Mouse (Mus musculus) MEL (cell line): ENCODE data around the gene Tpx2. TPM values are rescaled to one million over a fixed set of nuclear protein-coding genes. Genes with fewer than 3 reads are reported as not detected.

Experiments used
- DNase-seq: peaks from one replicate; pipeline ENCODE4 v3.0.0; 2011; ENCODE audit warnings: low read depth, low spot score
- H3K27ac ChIP-seq: 2 replicates; pipeline ENCODE4 v1.5.1; 2012; ENCODE audit warnings: low read depth, mild to moderate bottlenecking, control low read depth, low read length, moderate library complexity; ENCODE audit not compliant: control insufficient read depth
- H3K27me3 ChIP-seq, 2 experiments: fragments of 150-350 bp in 1 of 2; sonication (generic) in 1 of 2; 2 replicates each; pipeline ENCODE4 v1.6.1; 2012; ENCODE audit warnings: low read length in 2 of 2, mild to moderate bottlenecking in 2 of 2, improper control_type of control experiment in 1 of 2, moderate library complexity in 1 of 2; ENCODE audit not compliant: insufficient read depth in 2 of 2, control insufficient read depth in 1 of 2
- H3K36me3 ChIP-seq, 2 experiments: 2 replicates each; pipeline ENCODE4 v1.6.1; 2012 to 2014; ENCODE audit warnings: low read length in 2 of 2, improper control_type of control experiment in 1 of 2, inconsistent platforms in 1 of 2, mild to moderate bottlenecking in 1 of 2; ENCODE audit not compliant: insufficient read depth in 2 of 2, control insufficient read depth in 1 of 2
- H3K4me1 ChIP-seq, 2 experiments: fragments of 150-350 bp in 1 of 2; sonication (generic) in 1 of 2; 2 replicates each; pipeline ENCODE4 v1.6.1; 2012; ENCODE audit warnings: low read length in 2 of 2, improper control_type of control experiment in 1 of 2, mild to moderate bottlenecking in 1 of 2; ENCODE audit not compliant: insufficient read depth in 2 of 2, control insufficient read depth in 1 of 2
- H3K4me3 ChIP-seq, 2 experiments: fragments of 150-350 bp in 1 of 2; sonication (generic) in 1 of 2; 2 replicates each; pipeline ENCODE4 v1.5.1; 2012; ENCODE audit warnings: low read depth in 2 of 2, low read length in 2 of 2, mild to moderate bottlenecking in 2 of 2, moderate library complexity in 2 of 2, control low read depth in 1 of 2, improper control_type of control experiment in 1 of 2; ENCODE audit not compliant: control insufficient read depth in 1 of 2, insufficient read depth in 1 of 2
- H3K79me2 ChIP-seq: 2 replicates; pipeline ENCODE4 v1.6.1; 2012; ENCODE audit warnings: mild to moderate bottlenecking, low read length, moderate library complexity; ENCODE audit not compliant: control insufficient read depth, poor library complexity, insufficient read depth
- H3K9ac ChIP-seq: 2 replicates; pipeline ENCODE4 v1.6.1; 2012; ENCODE audit warnings: low read depth, mild to moderate bottlenecking, control low read depth, low read length, moderate library complexity; ENCODE audit not compliant: control insufficient read depth, poor library complexity, severe bottlenecking
- H3K9me3 ChIP-seq: fragments of 150-350 bp; sonication (generic); replicated peaks from 2 replicates; pipeline ENCODE4 v1.6.1; 2012; ENCODE audit warnings: mild to moderate bottlenecking, low read length, improper control_type of control experiment, moderate library complexity; ENCODE audit not compliant: insufficient read depth
- CHD1 ChIP-seq: IDR thresholded peaks from 2 replicates; pipeline ENCODE4 v1.6.1; 2012; ENCODE audit warnings: low read depth, mild to moderate bottlenecking, inconsistent platforms, low read length, improper control_type of control experiment
- CHD2 ChIP-seq: IDR thresholded peaks from 2 replicates; pipeline ENCODE4 v1.6.1; 2011; ENCODE audit warnings: low read length, improper control_type of control experiment
- E2F4 ChIP-seq: IDR thresholded peaks from 2 replicates; pipeline ENCODE4 v1.6.1; 2011; ENCODE audit warnings: low read depth, low read length, improper control_type of control experiment, borderline replicate concordance
- EP300 ChIP-seq, 2 experiments: IDR thresholded peaks; 2 replicates each; pipeline ENCODE4 v1.6.1; 2011; ENCODE audit warnings: improper control_type of control experiment in 2 of 2, low read length in 2 of 2, low read depth in 1 of 2, mild to moderate bottlenecking in 1 of 2
- ETS1 ChIP-seq: IDR thresholded peaks from 2 replicates; pipeline ENCODE4 v1.6.1; 2012; ENCODE audit warnings: low read depth, mild to moderate bottlenecking, inconsistent platforms, low read length, improper control_type of control experiment, moderate library complexity
- GABPA ChIP-seq: IDR thresholded peaks from 2 replicates; pipeline ENCODE4 v1.6.1; 2012; ENCODE audit warnings: low read depth, mild to moderate bottlenecking, inconsistent platforms, low read length, improper control_type of control experiment, moderate library complexity
- GATA1 ChIP-seq: IDR thresholded peaks from 2 replicates; pipeline ENCODE4 v1.6.1; 2011; ENCODE audit warnings: low read depth, low read length, improper control_type of control experiment
- KAT2A ChIP-seq: conservative IDR thresholded peaks from 2 replicates; pipeline ENCODE4 v1.6.1; 2012; ENCODE audit warnings: low read depth, low read length, improper control_type of control experiment, inconsistent platforms
- MAZ ChIP-seq: IDR thresholded peaks from 2 replicates; pipeline ENCODE4 v1.6.1; 2012; ENCODE audit warnings: low read depth, mild to moderate bottlenecking, inconsistent platforms, low read length, improper control_type of control experiment
- MEF2A ChIP-seq: IDR thresholded peaks from 2 replicates; pipeline ENCODE4 v1.6.1; 2014; ENCODE audit warnings: low read depth, mild to moderate bottlenecking, inconsistent platforms, low read length, improper control_type of control experiment; ENCODE audit not compliant: poor library complexity, insufficient replicate concordance, severe bottlenecking; ENCODE audit errors: extremely low read depth
- MXI1 ChIP-seq: IDR thresholded peaks from 2 replicates; pipeline ENCODE4 v1.6.1; 2011; ENCODE audit warnings: mild to moderate bottlenecking, low read depth, low read length, improper control_type of control experiment
- MYB ChIP-seq: IDR thresholded peaks from 2 replicates; pipeline ENCODE4 v1.6.1; 2011; ENCODE audit warnings: mild to moderate bottlenecking, low read depth, low read length, improper control_type of control experiment
- NRF1 ChIP-seq: IDR thresholded peaks from 2 replicates; pipeline ENCODE4 v1.6.1; 2014; ENCODE audit warnings: low read depth, mild to moderate bottlenecking, inconsistent platforms, low read length, improper control_type of control experiment, moderate library complexity; ENCODE audit not compliant: poor library complexity, insufficient read depth, severe bottlenecking
- POLR2AphosphoS2 ChIP-seq: IDR thresholded peaks from 2 replicates; pipeline ENCODE4 v1.6.1; 2011; ENCODE audit warnings: low read length, improper control_type of control experiment
- RAD21 ChIP-seq: IDR thresholded peaks from 2 replicates; pipeline ENCODE4 v1.6.1; 2011; ENCODE audit warnings: mild to moderate bottlenecking, low read depth, low read length, improper control_type of control experiment
- SIN3A ChIP-seq: IDR thresholded peaks from 2 replicates; pipeline ENCODE4 v1.6.1; 2012; ENCODE audit warnings: low read length, improper control_type of control experiment, inconsistent platforms
- TCF12 ChIP-seq: IDR thresholded peaks from 2 replicates; pipeline ENCODE4 v1.6.1; 2014; ENCODE audit warnings: low read depth, mild to moderate bottlenecking, inconsistent platforms, low read length, improper control_type of control experiment, moderate library complexity
- UBTF ChIP-seq: IDR thresholded peaks from 2 replicates; pipeline ENCODE4 v1.6.1; 2012; ENCODE audit warnings: low read depth, mild to moderate bottlenecking, inconsistent platforms, low read length, improper control_type of control experiment, moderate library complexity, borderline replicate concordance; ENCODE audit not compliant: insufficient read depth
- ZNF384 ChIP-seq: IDR thresholded peaks from 2 replicates; pipeline ENCODE4 v1.6.1; 2012; ENCODE audit warnings: low read depth, mild to moderate bottlenecking, inconsistent platforms, low read length, improper control_type of control experiment
- polyA plus RNA-seq, 2 experiments: library from polyadenylated mRNA; stranded (reverse) in 1 of 2; unstranded in 1 of 2; fragments of >175 nt in 1 of 2; fragments of >200 nt in 1 of 2; gene quantifications; 2 replicates each; pipeline versions ENCODE4 v1.2.1 to v1.2.4; 2012; ENCODE audit warnings: low replicate concordance in 2 of 2, low read depth in 1 of 2; ENCODE audit not compliant: insufficient read length in 2 of 2, insufficient read depth in 1 of 2, missing spikeins in 1 of 2
- total RNA-seq: library from RNA; depleted of rRNA; stranded (reverse); fragments of 300-350 nt; gene quantifications from 2 replicates; pipeline ENCODE4 v1.2.3, GENCODE M21; 2012

Tpx2 gene
- total and polyA plus RNA-seq, 3 experiments = 59.3 to 131 TPM; not detected in 1

DNA sequence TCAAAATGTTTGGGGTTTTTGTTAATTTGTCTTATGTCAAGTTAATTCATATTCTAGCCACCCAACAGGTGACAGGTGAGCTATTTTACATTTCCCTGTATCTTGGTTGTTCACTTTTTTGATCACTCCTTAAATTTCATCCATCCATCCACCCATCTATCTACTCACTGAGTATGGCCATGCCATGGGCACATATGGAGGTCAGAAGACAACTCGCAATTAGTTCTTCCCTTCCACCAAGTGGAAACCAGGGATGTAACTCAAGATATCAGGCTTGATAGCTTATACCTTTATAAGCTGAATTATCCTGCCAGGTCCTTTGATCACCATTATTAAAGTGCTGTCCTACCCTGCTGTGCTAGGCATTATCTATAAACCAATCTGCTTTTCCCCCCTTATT lies 24.0 kb upstream of the Tpx2 start:
- Histone ChIP-seq H3K4me3 (no peak overlapping the region), H3K79me2 (no peaks in the 10 kb centered on the region), H3K9ac (no peak overlapping the region), H3K4me1 (peaks cover 3 to 21% of the 10 kb centered on the region in 2 experiments), H3K27ac (no peak overlapping the region), H3K9me3 (no peaks in the 10 kb centered on the region), H3K36me3 (peaks cover 0 to 21% of the 10 kb centered on the region in 2 experiments; a peak in 2 of 4 replicates), H3K27me3 (no peaks in the 10 kb centered on the region)
- TF ChIP-seq NRF1 (no peak), ETS1 (no peak), KAT2A (no peak), MXI1 (no peak), SIN3A (no peak), MYB (no peak), ZNF384 (no peak), POLR2AphosphoS2 (no peak), UBTF (no peak), E2F4 (no peak), RAD21 (no peak), CHD1 (no peak), CHD2 (no peak), MAZ (no peak), MEF2A (no peak), GABPA (no peak), TCF12 (no peak)
- DNase-seq = no peak

DNA sequence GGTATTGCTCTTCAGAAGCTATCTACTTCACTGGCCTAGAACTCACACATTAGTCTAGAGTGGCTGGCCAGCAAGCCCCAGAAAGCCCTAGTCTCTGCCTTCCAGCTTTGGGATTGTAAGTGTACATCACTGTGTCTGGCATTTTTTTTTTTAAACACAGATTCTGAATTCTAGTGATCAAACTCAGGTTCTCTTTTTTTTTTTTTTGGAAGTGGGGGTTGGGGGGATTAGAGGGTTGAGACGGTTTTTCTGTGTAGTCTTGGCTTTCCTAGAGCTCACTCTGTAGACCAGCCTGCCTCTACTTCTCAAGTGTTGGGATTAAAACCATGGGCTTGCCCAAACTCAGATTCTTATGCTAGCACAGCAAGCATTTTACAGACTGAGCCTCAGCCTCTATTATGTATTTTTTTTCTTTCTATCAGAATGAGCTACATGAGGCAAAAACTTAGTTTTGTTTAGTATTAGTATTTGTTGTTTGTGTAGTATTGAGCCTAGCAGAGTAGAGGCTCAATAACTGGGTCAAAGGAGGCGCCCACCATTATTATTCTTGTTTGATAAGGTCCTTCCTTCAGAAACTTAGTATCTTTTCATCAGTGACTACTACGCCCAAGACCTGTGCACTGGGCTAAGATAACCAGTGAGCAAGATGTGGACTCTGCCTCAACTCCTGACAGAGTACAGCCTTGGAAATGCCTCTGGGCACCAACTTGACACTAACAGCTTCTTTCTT lies 23.2 kb upstream of the Tpx2 start:
- peak overlapping the region; percentile 0; the same call in 1 of the 2 replicates for H3K27ac ChIP-seq
- TF ChIP-seq POLR2AphosphoS2 (no peak), GATA1 (peak; percentile 71), MEF2A (no peak), E2F4 (no peak), ZNF384 (peak; percentile 87), EP300 (IDR thresholded peaks at IDR 0.05; ENCODE audit: low read depth in 1 of 2, low read length in 2 of 2) (peak; percentile 21 to 38; a peak in 3 of 4 replicates)
- no peak overlapping the region for H3K4me3 ChIP-seq
- H3K9me3 ChIP-seq = no peaks in the 10 kb centered on the region
- H3K79me2 ChIP-seq = no peaks in the 10 kb centered on the region
- peaks cover 0 to 18% of the 10 kb centered on the region in 2 experiments; a peak in 2 of 4 replicates for H3K36me3 ChIP-seq
- peak; percentile 30 for DNase-seq
- H3K27me3 ChIP-seq = no peaks in the 10 kb centered on the region
- H3K9ac ChIP-seq = no peak overlapping the region
- peaks cover 3 to 16% of the 10 kb centered on the region in 2 experiments for H3K4me1 ChIP-seq
